Mouse (Mus musculus): ENCODE data around the gene Gnas.

DNA sequence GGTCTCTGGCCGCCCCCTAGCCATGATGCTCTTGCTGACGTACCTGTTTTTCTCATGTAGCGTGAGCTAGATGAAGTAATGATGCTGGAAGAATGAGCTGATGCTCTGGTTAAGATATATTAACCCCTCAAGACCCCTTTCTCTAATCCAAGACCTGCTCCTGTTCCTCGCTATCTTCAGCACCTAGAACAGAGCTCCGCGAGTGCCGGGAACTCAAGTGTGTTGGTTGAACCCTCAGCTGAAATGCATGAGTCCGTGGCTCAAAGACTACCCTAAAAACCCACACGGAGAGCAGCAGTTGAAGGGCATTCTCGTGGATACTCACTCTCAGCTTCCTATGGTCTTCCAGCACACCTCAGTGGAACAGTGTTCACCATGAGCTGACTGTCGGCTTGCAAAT lies 779 bp upstream of the Gnas start:
- TF ChIP-seq POLR2A (IDR thresholded peaks at IDR 0.05; ENCODE audit: extremely low read depth, insufficient read depth, low read length) (no peak), CTCF (IDR thresholded peaks at IDR 0.05; ENCODE audit: extremely low read depth, insufficient read depth, low read length) (no peak)

Data from cortical plate, adult 2 months (tissue).